Mouse (Mus musculus): ENCODE measurements around the gene Mus81.

GRCm38 (mm10) chr19:5486771-5487170 is 1.4 kb downstream of the Mus81 start:
- TF ChIP-seq CTCF (IDR thresholded peaks at IDR 0.05; ENCODE audit: borderline replicate concordance, extremely low read depth, insufficient read depth, insufficient read length) (no peak), POLR2A (IDR thresholded peaks at IDR 0.05; ENCODE audit: borderline replicate concordance, extremely low read depth, insufficient read depth, insufficient read length, poor library complexity, severe bottlenecking) (no peak)

Data from brain, embryonic 14.5 days (tissue).